Mouse (Mus musculus): ENCODE results near the gene Cask. TPM values are rescaled to one million over a fixed set of nuclear protein-coding genes. Genes with fewer than 3 reads are reported as not detected.

The Cask gene
- polyA plus RNA-seq, 2 experiments: 20.9 to 25.4 TPM

GRCm38 (mm10) chrX:13691865-13692264 lies 159.3 kb downstream of the Cask start:
- no peak overlapping the region for H3K4me3 ChIP-seq (replicated peaks; ENCODE audit: low read length)
- H3K27ac ChIP-seq (replicated peaks; ENCODE audit: low read depth, low read length): no peak overlapping the region
- no peak for TF ChIP-seq POLR2A (IDR thresholded peaks at IDR 0.05; ENCODE audit: borderline replicate concordance, extremely low read depth, insufficient read depth, insufficient read length)
- H3K9ac ChIP-seq (ENCODE audit: low read depth, low read length, severe bottlenecking): no peak overlapping the region
- H3K9me3 ChIP-seq (ENCODE audit: control insufficient read depth, low read length): no peaks in the 10 kb centered on the region
- 91% methylated on average over 4 of the region's 4 CpGs for WGBS
- H3K27me3 ChIP-seq (ENCODE audit: control insufficient read depth, insufficient read depth, low read length): no peaks in the 10 kb centered on the region
- H3K4me1 ChIP-seq (ENCODE audit: control insufficient read depth, insufficient read depth, low read length): no peaks in the 10 kb centered on the region
- ATAC-seq (ENCODE audit: low FRiP score, low read depth) (no peak), DNase-seq (ENCODE audit: low spot score) (no peak)
- H3K36me3 ChIP-seq (ENCODE audit: control insufficient read depth, insufficient read depth, low read length): no peaks in the 10 kb centered on the region
- H3K4me2 ChIP-seq (replicated peaks; ENCODE audit: low read depth, low read length, severe bottlenecking): no peak overlapping the region

DNA sequence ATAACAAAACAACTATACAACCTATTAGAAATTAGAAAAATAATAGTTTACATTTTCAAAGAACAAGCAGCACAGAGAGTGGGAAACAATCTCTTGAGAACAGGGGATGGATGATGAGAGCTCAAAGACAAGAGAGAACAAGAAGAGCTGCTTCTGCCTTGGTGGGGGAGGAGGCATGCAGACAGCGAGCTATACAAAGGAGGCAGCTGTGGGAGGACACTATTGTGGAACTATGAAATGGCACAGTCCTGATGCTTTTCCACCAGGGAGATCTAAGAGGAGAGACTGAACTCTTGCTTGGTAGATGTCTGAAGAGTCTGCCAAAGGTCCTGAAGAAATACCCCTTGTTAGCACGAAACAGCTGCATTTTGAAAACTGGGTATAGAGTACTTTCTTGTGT lies 162.8 kb downstream of the Cask start:
- H3K4me3 ChIP-seq (replicated peaks; ENCODE audit: low read length): no peak overlapping the region
- no peak for TF ChIP-seq POLR2A (IDR thresholded peaks at IDR 0.05; ENCODE audit: borderline replicate concordance, extremely low read depth, insufficient read depth, insufficient read length)
- no peak overlapping the region for H3K27ac ChIP-seq (replicated peaks; ENCODE audit: low read depth, low read length)
- no peaks in the 10 kb centered on the region for H3K27me3 ChIP-seq (ENCODE audit: control insufficient read depth, insufficient read depth, low read length)
- no peaks in the 10 kb centered on the region for H3K36me3 ChIP-seq (ENCODE audit: control insufficient read depth, insufficient read depth, low read length)
- no peaks in the 10 kb centered on the region for H3K9me3 ChIP-seq (ENCODE audit: control insufficient read depth, low read length)
- H3K9ac ChIP-seq (ENCODE audit: low read depth, low read length, severe bottlenecking): no peak overlapping the region
- H3K4me1 ChIP-seq (ENCODE audit: control insufficient read depth, insufficient read depth, low read length): no peaks in the 10 kb centered on the region
- DNase-seq (ENCODE audit: low spot score) (no peak), ATAC-seq (ENCODE audit: low FRiP score, low read depth) (no peak)
- no peak overlapping the region for H3K4me2 ChIP-seq (replicated peaks; ENCODE audit: low read depth, low read length, severe bottlenecking)
- 82% methylated on average over 2 of the region's 2 CpGs for WGBS

GRCm38 (mm10) chrX:13686589-13686988 lies 164.6 kb downstream of the Cask start:
- Histone ChIP-seq H3K27ac (replicated peaks; ENCODE audit: low read depth, low read length) (no peak overlapping the region), H3K4me2 (replicated peaks; ENCODE audit: low read depth, low read length, severe bottlenecking) (no peak overlapping the region), H3K4me1 (ENCODE audit: control insufficient read depth, insufficient read depth, low read length) (no peaks in the 10 kb centered on the region), H3K27me3 (ENCODE audit: control insufficient read depth, insufficient read depth, low read length) (no peaks in the 10 kb centered on the region), H3K9me3 (ENCODE audit: control insufficient read depth, low read length) (no peaks in the 10 kb centered on the region), H3K36me3 (ENCODE audit: control insufficient read depth, insufficient read depth, low read length) (no peaks in the 10 kb centered on the region), H3K4me3 (replicated peaks; ENCODE audit: low read length) (no peak overlapping the region), H3K9ac (ENCODE audit: low read depth, low read length, severe bottlenecking) (no peak overlapping the region)
- no peak for ATAC-seq (ENCODE audit: low FRiP score, low read depth)
- 86% methylated on average over 1 of the region's 1 CpGs for WGBS
- no peak for TF ChIP-seq POLR2A (IDR thresholded peaks at IDR 0.05; ENCODE audit: borderline replicate concordance, extremely low read depth, insufficient read depth, insufficient read length)
- DNase-seq (ENCODE audit: low spot score): no peak

- Histone ChIP-seq H3K4me2 (replicated peaks; ENCODE audit: low read depth, low read length, severe bottlenecking) (no peak overlapping the region), H3K9ac (ENCODE audit: low read depth, low read length, severe bottlenecking) (no peak overlapping the region), H3K27me3 (ENCODE audit: control insufficient read depth, insufficient read depth, low read length) (no peaks in the 10 kb centered on the region), H3K27ac (replicated peaks; ENCODE audit: low read depth, low read length) (no peak overlapping the region), H3K4me3 (replicated peaks; ENCODE audit: low read length) (no peak overlapping the region), H3K36me3 (ENCODE audit: control insufficient read depth, insufficient read depth, low read length) (no peaks in the 10 kb centered on the region), H3K4me1 (ENCODE audit: control insufficient read depth, insufficient read depth, low read length) (no peaks in the 10 kb centered on the region), H3K9me3 (ENCODE audit: control insufficient read depth, low read length) (no peaks in the 10 kb centered on the region)
- TF ChIP-seq POLR2A (IDR thresholded peaks at IDR 0.05; ENCODE audit: borderline replicate concordance, extremely low read depth, insufficient read depth, insufficient read length): no peak
- ATAC-seq (ENCODE audit: low FRiP score, low read depth) (no peak), DNase-seq (ENCODE audit: low spot score) (no peak)
- 87% methylated on average over 3 of the region's 3 CpGs for WGBS
These were observed 169.4 kb downstream of the Cask start for GRCm38 (mm10) chrX:13681748-13682147.

DNA sequence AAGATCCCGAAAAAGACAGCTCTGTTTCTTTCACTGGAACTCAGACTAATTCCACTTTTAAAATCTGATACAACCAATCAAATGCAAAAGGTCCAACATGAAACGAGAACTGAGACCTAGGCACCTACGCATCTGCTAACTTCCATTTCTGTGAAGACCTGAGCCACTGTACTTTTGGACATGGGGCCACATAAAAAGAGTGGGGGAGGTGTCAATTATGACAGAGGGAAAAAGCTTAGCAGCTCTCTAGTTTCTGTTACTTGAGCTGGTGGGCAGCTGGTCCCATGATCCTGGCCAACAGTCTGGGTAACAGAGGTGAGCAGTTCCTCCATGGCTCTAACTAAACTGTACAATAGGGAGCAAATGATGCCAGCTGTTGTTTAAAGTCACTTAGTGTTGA lies 178.2 kb downstream of the Cask start:
- ATAC-seq (ENCODE audit: low FRiP score, low read depth): 0 out of 2 replicates have a peak, but pooled peaks have one; percentile 44

GRCm38 (mm10) chrX:13670342-13670741 lies 180.8 kb downstream of the Cask start:
- H3K27me3 ChIP-seq (ENCODE audit: control insufficient read depth, insufficient read depth, low read length): no peaks in the 10 kb centered on the region
- no peak for TF ChIP-seq POLR2A (IDR thresholded peaks at IDR 0.05; ENCODE audit: borderline replicate concordance, extremely low read depth, insufficient read depth, insufficient read length)
- H3K36me3 ChIP-seq (ENCODE audit: control insufficient read depth, insufficient read depth, low read length): no peaks in the 10 kb centered on the region
- H3K27ac ChIP-seq (replicated peaks; ENCODE audit: low read depth, low read length): no peak overlapping the region
- WGBS: 85% methylated on average over 3 of the region's 3 CpGs
- ATAC-seq (ENCODE audit: low FRiP score, low read depth): no peak
- no peak overlapping the region for H3K4me2 ChIP-seq (replicated peaks; ENCODE audit: low read depth, low read length, severe bottlenecking)
- no peak overlapping the region for H3K4me3 ChIP-seq (replicated peaks; ENCODE audit: low read length)
- H3K9ac ChIP-seq (ENCODE audit: low read depth, low read length, severe bottlenecking): no peak overlapping the region
- DNase-seq (ENCODE audit: low spot score): no peak
- no peaks in the 10 kb centered on the region for H3K4me1 ChIP-seq (ENCODE audit: control insufficient read depth, insufficient read depth, low read length)
- no peaks in the 10 kb centered on the region for H3K9me3 ChIP-seq (ENCODE audit: control insufficient read depth, low read length)

More for the DNA sequence above, 178.2 kb downstream of the Cask start:
- no peak overlapping the region for H3K4me3 ChIP-seq (replicated peaks; ENCODE audit: low read length)
- no peaks in the 10 kb centered on the region for H3K4me1 ChIP-seq (ENCODE audit: control insufficient read depth, insufficient read depth, low read length)
- WGBS: 88% methylated on average over 3 of the region's 3 CpGs
- DNase-seq (ENCODE audit: low spot score): no peak
- no peaks in the 10 kb centered on the region for H3K36me3 ChIP-seq (ENCODE audit: control insufficient read depth, insufficient read depth, low read length)
- TF ChIP-seq POLR2A (IDR thresholded peaks at IDR 0.05; ENCODE audit: borderline replicate concordance, extremely low read depth, insufficient read depth, insufficient read length): no peak
- no peaks in the 10 kb centered on the region for H3K9me3 ChIP-seq (ENCODE audit: control insufficient read depth, low read length)
- no peak overlapping the region for H3K4me2 ChIP-seq (replicated peaks; ENCODE audit: low read depth, low read length, severe bottlenecking)
- H3K9ac ChIP-seq (ENCODE audit: low read depth, low read length, severe bottlenecking): no peak overlapping the region
- no peak overlapping the region for H3K27ac ChIP-seq (replicated peaks; ENCODE audit: low read depth, low read length)
- H3K27me3 ChIP-seq (ENCODE audit: control insufficient read depth, insufficient read depth, low read length): no peaks in the 10 kb centered on the region

Data from limb, embryonic 14.5 days (tissue).